Mouse (Mus musculus): ENCODE data around the gene Lce1m. TPM values are rescaled to one million over a fixed set of nuclear protein-coding genes. Genes with fewer than 3 reads are reported as not detected.

Gene Lce1m
- not detected for total RNA-seq (2023)

GRCm38 (mm10) chr3:93018960-93019359, at the start of gene Lce1m:
Lce1m (minus strand) TSS chr3:93019060.

GRCm38 (mm10) chr3:93068523-93068922, 49.7 kb upstream of the Lce1m start, which contains the start of gene Gm4858:
Gm4858 (plus strand) TSS chr3:93068823.

GRCm38 (mm10) chr3:93015460-93016104, 3.3 kb downstream of the Lce1m start, which contains the start of gene Crct1:
Crct1 (minus strand) TSS chr3:93015687.

GRCm38 (mm10) chr3:92991926-92992325, 26.9 kb downstream of the Lce1m start, which contains the start of gene Lce3f:
Lce3f (plus strand) TSS chr3:92992226.

Other genes starting within 250 kb of the Lce1m start
- gene Lce1i, start 240.2 kb downstream of the Lce1m start, total RNA-seq (2023), result not detected
- not detected for gene Lce1j, start 228.5 kb downstream of the Lce1m start, total RNA-seq (2023)
- not detected for gene Lce1k, start 211.2 kb downstream of the Lce1m start, total RNA-seq (2023)
- gene Kprp, start 191.8 kb downstream of the Lce1m start, total RNA-seq (2023), result not detected
- not detected for gene Lce1l, start 167.8 kb downstream of the Lce1m start, total RNA-seq (2023)
- gene 2310050C09Rik, start 148.8 kb downstream of the Lce1m start, total RNA-seq (2023), result not detected
- not detected for gene Lce3a, start 92.8 kb downstream of the Lce1m start, total RNA-seq (2023)
- not detected for gene Lce3b, start 86.1 kb downstream of the Lce1m start, total RNA-seq (2023)
- gene Lce3c, start 74.6 kb downstream of the Lce1m start, total RNA-seq (2023), result not detected
- gene Lce3d, start 61.7 kb downstream of the Lce1m start, total RNA-seq (2023), result not detected
- not detected for gene Lce3e, start 52.0 kb downstream of the Lce1m start, total RNA-seq (2023)
- gene Lce3f, start 26.8 kb downstream of the Lce1m start, total RNA-seq (2023), result not detected
- not detected for gene Crct1, start 3.4 kb downstream of the Lce1m start, total RNA-seq (2023)
- not detected for gene Gm4858, start 49.8 kb upstream of the Lce1m start, total RNA-seq (2023)
- gene Crnn, start 125.7 kb upstream of the Lce1m start, total RNA-seq (2023), result not detected
- not detected for gene Flg2, start 178.2 kb upstream of the Lce1m start, total RNA-seq (2023)